ENCODE assay signal across 21 mouse cellular contexts in the genomic region with DNA sequence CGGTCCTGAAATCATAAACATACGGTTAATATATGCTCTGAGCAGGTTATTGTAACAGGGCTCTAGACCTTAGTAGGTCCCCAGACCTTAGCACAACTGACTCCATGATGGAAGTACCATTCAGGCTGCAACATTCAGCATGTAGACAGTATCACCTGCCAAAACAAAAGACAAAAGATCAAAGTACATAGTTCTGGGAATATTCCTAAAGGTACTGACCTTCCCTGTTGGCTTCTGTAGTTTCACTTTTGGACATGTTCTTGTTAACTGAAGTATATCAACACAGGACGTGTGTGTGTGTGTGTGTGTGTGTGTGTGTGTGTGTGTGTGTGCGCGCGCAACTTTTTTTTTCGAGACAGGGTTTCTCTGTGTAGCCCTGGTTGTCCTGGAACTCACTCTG. TPM values are rescaled to one million over a fixed set of nuclear protein-coding genes. Genes with fewer than 3 reads are reported as not detected.
"Had no signal": no experiment of that assay in that cellular context is flagged by ENCODE, and none has a peak within 500 bp of the region (broad histone marks: within the 10 kb centered on the region; RNA-seq: fewer than 3 reads in every experiment).

No protein-coding gene starts in this region.

- H3K36me3 ChIP-seq: neural tube, embryonic 13.5 days; neural tube, embryonic 15.5 days; stomach, embryonic 15.5 days had no signal

- H3K9me3 ChIP-seq: neural tube, embryonic 13.5 days; neural tube, embryonic 15.5 days; stomach, embryonic 15.5 days had no signal

- H3K27ac ChIP-seq: neural tube, embryonic 15.5 days; stomach, embryonic 15.5 days; stomach, postnatal 0 days had no signal

- DNase-seq: retina, postnatal 1 day; right cerebral cortex, adult 18-20 months; right cerebral cortex, postnatal 14 days; right cerebral cortex, postnatal 25 days; right cerebral cortex, postnatal 4 days; spleen, adult 18-20 months; thymus, adult 18-20 months; thymus, adult 2 months; thymus, postnatal 14 days; thymus, postnatal 25 days; thymus, postnatal 36 days; thymus, postnatal 4 days had no signal

- H3K4me1 ChIP-seq: stomach, embryonic 15.5 days had no signal

- H3K27me3 ChIP-seq: neural tube, embryonic 13.5 days; neural tube, embryonic 15.5 days; stomach, embryonic 15.5 days had no signal

- H3K9ac ChIP-seq: neural tube, embryonic 13.5 days; neural tube, embryonic 15.5 days; stomach, embryonic 15.5 days had no signal

- H3K4me3 ChIP-seq: neural tube, embryonic 13.5 days; neural tube, embryonic 15.5 days; stomach, embryonic 15.5 days had no signal

- H3K4me2 ChIP-seq: stomach, embryonic 15.5 days had no signal

RNA-seq across cellular contexts. Expression of a gene that starts 43.1 kb away (rescaled TPM):
- total RNA-seq: neutrophil, adult 5-6 weeks had no signal
- polyA plus RNA-seq: small intestine, adult 2 months; spleen, adult 2 months; stomach, embryonic 16.5 days; stomach, postnatal 0 days; urinary bladder, adult 2 months had no signal
